Mouse (Mus musculus) olfactory bulb, adult 2 months (tissue): ENCODE measurements around the gene Myrip. TPM values are rescaled to one million over a fixed set of nuclear protein-coding genes. Genes with fewer than 3 reads are reported as not detected.
A peak's percentile ranks its signal among the peaks of the same experiment; 100 is the strongest.

Experiments used
- H3K27ac ChIP-seq: fragments of 200-500 bp; 2 replicates; pipeline ENCODE4 v1.5.1; 2012; ENCODE audit warnings: low read depth, low read length; ENCODE audit not compliant: insufficient read depth
- H3K4me1 ChIP-seq: fragments of 200-500 bp; 2 replicates; pipeline ENCODE4 v1.6.1; 2012; ENCODE audit warnings: low read length; ENCODE audit not compliant: control insufficient read depth, insufficient read depth
- H3K4me3 ChIP-seq: fragments of 200-500 bp; 2 replicates; pipeline ENCODE4 v1.5.1; 2012; ENCODE audit warnings: mild to moderate bottlenecking, low read depth, low read length, moderate library complexity; ENCODE audit not compliant: insufficient read depth
- CTCF ChIP-seq: fragments of 200-500 bp; IDR thresholded peaks from 2 replicates; pipeline ENCODE4 v1.5.1; 2012; ENCODE audit warnings: low read depth, mild to moderate bottlenecking, low read length, moderate library complexity; ENCODE audit not compliant: insufficient read depth
- POLR2A ChIP-seq: fragments of 200-500 bp; IDR thresholded peaks from 2 replicates; pipeline ENCODE4 v1.6.1; 2012; ENCODE audit warnings: mild to moderate bottlenecking, low read depth, low read length, moderate library complexity; ENCODE audit not compliant: insufficient read depth
- WGBS: fragments of 180-500 bp; shearing (Covaris S2); methylation state at CpG from one replicate; pipeline ENCODE4 v1.1.7; 2018; 5-methylcytosine and 5-hydroxymethylcytosine counted together
- polyA plus RNA-seq: library from polyadenylated mRNA; stranded (reverse); fragments of >200 nt; gene quantifications from 2 replicates; pipeline ENCODE4 v1.2.4, GENCODE M21; 2012; ENCODE audit warnings: low replicate concordance; ENCODE audit not compliant: missing spikeins, insufficient read depth, insufficient read length

Gene Myrip
- polyA plus RNA-seq, 1 experiment = not detected

DNA sequence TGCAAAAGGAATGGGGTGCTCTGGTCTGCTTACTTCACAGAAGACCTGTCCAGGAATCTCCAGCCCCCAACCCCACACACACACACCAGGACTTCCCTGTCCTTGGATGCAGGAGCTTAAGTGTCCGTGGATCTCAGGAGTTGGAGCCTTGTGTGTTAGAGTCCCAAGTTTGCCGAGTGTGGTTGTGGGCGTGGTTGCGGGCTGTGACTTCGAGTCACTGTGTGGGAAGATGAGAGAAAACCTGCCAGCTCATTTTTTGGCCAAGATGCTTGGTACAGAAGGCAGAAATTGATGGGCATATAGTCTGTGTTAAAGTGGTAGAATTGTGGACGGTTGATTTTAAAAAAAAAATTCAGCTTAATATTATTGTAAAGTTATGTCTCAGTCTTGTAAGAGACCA lies 60.3 kb downstream of the Myrip start:
- H3K4me1 ChIP-seq = peaks cover 15% of the 10 kb centered on the region
- TF ChIP-seq CTCF = no peak
- TF ChIP-seq POLR2A = no peak
- WGBS = 78% methylated on average over 6 of the region's 6 CpGs
- no peak overlapping the region for H3K4me3 ChIP-seq
- H3K27ac ChIP-seq = no peak overlapping the region

- Histone ChIP-seq H3K27ac (no peak overlapping the region), H3K4me3 (no peak overlapping the region), H3K4me1 (peaks cover 15% of the 10 kb centered on the region)
- TF ChIP-seq CTCF (no peak), POLR2A (no peak)
- WGBS = 85% methylated on average over 3 of the region's 3 CpGs
Measured at GRCm38 (mm10) chr9:120362684-120363083, 61.4 kb downstream of the Myrip start.

- no peak overlapping the region for H3K27ac ChIP-seq
- no peak overlapping the region for H3K4me3 ChIP-seq
- 43% methylated on average over 19 of the region's 19 CpGs for WGBS
- peaks cover 14% of the 10 kb centered on the region for H3K4me1 ChIP-seq
- TF ChIP-seq CTCF (no peak), POLR2A (no peak)
Measured at GRCm38 (mm10) chr9:120364653-120365283, 63.5 kb downstream of the Myrip start.

DNA sequence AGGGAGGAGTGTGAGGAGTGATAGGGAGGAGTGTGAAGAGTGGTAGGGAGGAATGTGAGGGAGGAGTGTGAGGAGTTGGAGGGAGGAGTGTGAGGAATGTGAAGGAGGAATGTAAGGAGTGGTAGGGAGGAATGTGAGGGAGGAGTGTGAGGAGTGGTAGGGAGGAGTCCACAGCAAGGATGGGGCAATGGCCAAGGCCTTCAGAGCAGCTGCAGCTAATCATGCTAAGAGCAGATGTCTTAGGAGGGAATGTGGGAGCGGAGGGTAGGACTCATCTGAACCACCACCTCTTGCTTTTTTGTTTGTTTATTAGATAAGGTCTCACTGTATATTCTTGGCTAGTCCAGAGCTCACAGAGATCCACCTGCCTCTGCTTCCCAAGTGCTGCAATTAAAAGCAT lies 66.2 kb downstream of the Myrip start:
- 95% methylated on average over 1 of the region's 1 CpGs for WGBS
- Histone ChIP-seq H3K4me1 (peaks cover 9% of the 10 kb centered on the region), H3K4me3 (no peak overlapping the region), H3K27ac (no peak overlapping the region)
- TF ChIP-seq POLR2A = no peak
- TF ChIP-seq CTCF = no peak

DNA sequence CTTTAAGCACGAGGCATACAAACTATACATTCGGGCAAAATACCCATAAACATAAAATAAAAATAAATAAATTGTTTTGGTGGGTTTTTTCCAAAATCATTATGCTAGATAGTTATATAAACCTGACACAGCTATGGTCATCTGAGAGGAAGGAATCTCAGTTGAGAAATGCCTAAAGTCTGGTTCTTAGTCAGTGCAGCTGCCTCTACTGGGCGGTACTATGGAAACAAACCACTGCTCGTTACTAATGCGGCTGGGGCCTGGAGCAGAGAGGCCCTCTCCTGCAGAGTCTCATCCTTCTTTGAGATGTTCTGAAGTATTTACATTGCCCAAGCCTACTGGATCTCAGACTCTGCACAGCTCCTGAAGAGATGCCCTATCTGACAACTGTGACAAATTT lies 70.3 kb downstream of the Myrip start:
- Histone ChIP-seq H3K4me3 (no peak overlapping the region), H3K27ac (no peak overlapping the region), H3K4me1 (no peaks in the 10 kb centered on the region)
- WGBS = 83% methylated on average over 5 of the region's 5 CpGs
- no peak for TF ChIP-seq POLR2A
- TF ChIP-seq CTCF = no peak

GRCm38 (mm10) chr9:120372347-120372746 lies 71.0 kb downstream of the Myrip start:
- 40% methylated on average over 6 of the region's 6 CpGs for WGBS
- no peaks in the 10 kb centered on the region for H3K4me1 ChIP-seq
- TF ChIP-seq CTCF (no peak), POLR2A (no peak)
- no peak overlapping the region for H3K4me3 ChIP-seq
- H3K27ac ChIP-seq = no peak overlapping the region

GRCm38 (mm10) chr9:120377726-120378125 lies 76.4 kb downstream of the Myrip start:
- 17% methylated on average over 11 of the region's 11 CpGs for WGBS
- TF ChIP-seq CTCF (0 out of 2 replicates have a peak, but pooled peaks have one; percentile 20), POLR2A (no peak)

DNA sequence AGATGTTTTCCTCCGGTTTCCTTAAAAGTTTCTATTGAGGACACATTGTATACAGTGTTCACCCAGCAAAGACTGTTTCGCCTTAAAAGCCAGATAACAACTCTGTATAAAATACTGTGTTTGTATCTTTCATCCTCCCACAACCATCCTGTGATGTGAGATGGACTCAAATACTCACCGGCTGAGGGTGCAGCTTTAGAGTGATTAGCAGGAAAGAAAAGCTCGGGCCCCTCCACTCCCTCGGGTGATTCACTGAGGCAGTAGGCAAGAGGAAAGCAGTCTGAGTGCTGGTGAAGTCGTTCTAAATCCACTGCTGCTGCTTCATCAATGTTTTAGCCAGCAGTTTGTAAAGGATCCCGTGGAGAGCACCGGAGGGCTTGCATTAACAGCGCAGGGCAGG lies 93.9 kb downstream of the Myrip start:
- Histone ChIP-seq H3K27ac (no peak overlapping the region), H3K4me1 (no peaks in the 10 kb centered on the region; the same call in 1 of the 2 replicates), H3K4me3 (no peak overlapping the region)
- WGBS = 23% methylated on average over 9 of the region's 9 CpGs
- TF ChIP-seq CTCF = no peak
- TF ChIP-seq POLR2A = no peak

More at GRCm38 (mm10) chr9:120377726-120378125, 76.4 kb downstream of the Myrip start:
- H3K27ac ChIP-seq = no peak overlapping the region
- H3K4me3 ChIP-seq = no peak overlapping the region
- H3K4me1 ChIP-seq = no peaks in the 10 kb centered on the region

DNA sequence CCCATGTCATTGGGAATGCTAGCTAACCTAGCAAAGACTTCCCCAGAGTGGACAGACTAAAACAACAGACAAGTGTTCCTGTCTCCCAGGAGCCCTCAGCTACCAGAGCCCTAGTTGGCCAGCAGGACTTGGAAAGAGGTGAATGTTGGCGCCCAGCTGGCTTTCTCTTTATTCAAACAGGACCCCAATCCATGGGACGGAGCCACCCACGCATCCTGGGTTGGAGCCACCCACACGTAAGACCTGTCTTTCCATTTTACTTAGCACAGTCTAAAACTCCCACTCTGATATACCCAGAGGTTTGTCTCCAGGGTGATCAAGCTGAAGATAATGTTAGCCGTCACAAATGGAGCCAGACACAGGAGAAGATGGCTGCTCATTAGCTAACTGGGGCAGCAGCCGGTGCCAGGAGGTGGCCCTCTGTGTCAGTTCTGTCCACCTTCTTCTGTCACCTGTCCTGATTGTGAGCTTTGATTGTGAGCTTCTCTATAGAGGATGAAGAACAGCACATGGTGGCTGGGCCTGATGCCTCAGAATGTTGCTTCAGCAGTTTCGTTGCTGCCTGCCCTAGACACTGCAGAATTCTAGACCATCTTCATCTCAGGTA lies 95.4 kb downstream of the Myrip start:
- Histone ChIP-seq H3K4me3 (no peak overlapping the region), H3K27ac (no peak overlapping the region), H3K4me1 (no peaks in the 10 kb centered on the region; the same call in 1 of the 2 replicates)
- TF ChIP-seq POLR2A (no peak), CTCF (no peak)
- WGBS = 69% methylated on average over 7 of the region's 7 CpGs
